Mouse (Mus musculus) stomach, embryonic 14.5 days (tissue): Measurements from ENCODE around the gene Nr4a1. TPM values are rescaled to one million over a fixed set of nuclear protein-coding genes. Genes with fewer than 3 reads are reported as not detected.

Experiments used
- ATAC-seq: fragments of 200-750 bp; cut with Nextera tagmentation; 2 replicates; pipeline ENCODE4 v1.8.0; 2017; ENCODE audit warnings: low read depth, moderate TSS enrichment; ENCODE audit not compliant: insufficient number of reproducible peaks, insufficient read depth, low FRiP score
- H3K27ac ChIP-seq: fragments of 300-500 bp; sonication (generic); 2 replicates; pipeline ENCODE4 v1.5.1; 2014; ENCODE audit warnings: mild to moderate bottlenecking, low read length, moderate library complexity, mixed read lengths
- H3K27me3 ChIP-seq: fragments of 300-500 bp; sonication (generic); 2 replicates; pipeline ENCODE4 v1.6.1; 2014; ENCODE audit warnings: low read length, control low read depth, mixed read lengths; ENCODE audit not compliant: control insufficient read depth, insufficient read depth
- H3K36me3 ChIP-seq: fragments of 300-500 bp; sonication (generic); 2 replicates; pipeline ENCODE4 v1.6.1; 2014; ENCODE audit warnings: mild to moderate bottlenecking, control low read depth, low read length, moderate library complexity, mixed read lengths; ENCODE audit not compliant: control insufficient read depth, insufficient read depth
- H3K4me1 ChIP-seq: fragments of 300-500 bp; sonication (generic); 2 replicates; pipeline ENCODE4 v1.6.1; 2014; ENCODE audit warnings: low read length, control low read depth, mixed read lengths; ENCODE audit not compliant: control insufficient read depth, insufficient read depth
- H3K4me2 ChIP-seq: fragments of 300-500 bp; sonication (generic); replicated peaks from 2 replicates; pipeline ENCODE4 v1.6.1; 2014; ENCODE audit warnings: low read depth, low read length, control low read depth
- H3K4me3 ChIP-seq: fragments of 300-500 bp; sonication (generic); 2 replicates; pipeline ENCODE4 v1.5.1; 2014; ENCODE audit warnings: low read depth, low read length, control low read depth
- H3K9ac ChIP-seq: fragments of 300-500 bp; sonication (generic); replicated peaks from 2 replicates; pipeline ENCODE4 v1.6.1; 2014; ENCODE audit warnings: low read depth, mild to moderate bottlenecking, control low read depth, low read length, moderate library complexity, mixed read lengths
- H3K9me3 ChIP-seq: fragments of 300-500 bp; sonication (generic); 2 replicates; pipeline ENCODE4 v1.6.1; 2016; ENCODE audit warnings: low read depth, low read length, control low read depth; ENCODE audit not compliant: control insufficient read depth
- WGBS: fragments of 180-500 bp; shearing (Covaris S2); extraction: QIAGEN DNeasy Blood & Tissue Kit; methylation state at CpG from one replicate; pipeline ENCODE4 v1.1.7; 2014; 5-methylcytosine and 5-hydroxymethylcytosine counted together
- polyA plus RNA-seq: library from polyadenylated mRNA; unstranded; fragments of >200 nt; fragmentation: Nextera tagmentation; extraction: Ambion mirVana; gene quantifications from 2 replicates; pipeline ENCODE4 v1.2.1, GENCODE M21; 2014

The Nr4a1 gene
- polyA plus RNA-seq, 1 experiment from 2014 or later, result 12.1 TPM

DNA sequence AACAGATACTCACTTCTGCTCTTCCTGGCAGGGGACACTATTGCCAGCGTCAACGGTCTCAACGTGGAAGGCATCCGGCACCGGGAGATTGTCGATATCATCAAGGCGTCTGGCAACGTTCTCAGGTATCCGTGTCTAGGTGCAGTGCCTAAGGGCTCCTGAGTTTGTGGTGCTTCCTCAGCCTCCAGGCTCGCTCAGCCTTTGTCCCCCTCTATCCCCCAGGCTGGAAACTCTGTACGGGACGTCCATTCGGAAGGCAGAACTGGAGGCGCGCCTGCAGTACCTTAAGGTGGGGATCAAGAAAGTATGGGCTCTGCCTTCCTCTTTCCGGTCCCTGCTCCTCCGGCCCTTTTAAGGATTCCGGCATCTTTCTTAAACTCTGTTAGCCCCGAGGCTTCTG, 23.6 kb upstream of the Nr4a1 start:
- Histone ChIP-seq H3K4me3 (no peak overlapping the region), H3K27ac (no peak overlapping the region), H3K4me2 (no peak overlapping the region), H3K4me1 (peaks cover 46% of the 10 kb centered on the region), H3K36me3 (peaks cover 21% of the 10 kb centered on the region), H3K9me3 (no peaks in the 10 kb centered on the region), H3K27me3 (no peaks in the 10 kb centered on the region), H3K9ac (no peak overlapping the region)
- no peak for ATAC-seq
- WGBS, result 96% methylated on average over 19 of the region's 19 CpGs

DNA sequence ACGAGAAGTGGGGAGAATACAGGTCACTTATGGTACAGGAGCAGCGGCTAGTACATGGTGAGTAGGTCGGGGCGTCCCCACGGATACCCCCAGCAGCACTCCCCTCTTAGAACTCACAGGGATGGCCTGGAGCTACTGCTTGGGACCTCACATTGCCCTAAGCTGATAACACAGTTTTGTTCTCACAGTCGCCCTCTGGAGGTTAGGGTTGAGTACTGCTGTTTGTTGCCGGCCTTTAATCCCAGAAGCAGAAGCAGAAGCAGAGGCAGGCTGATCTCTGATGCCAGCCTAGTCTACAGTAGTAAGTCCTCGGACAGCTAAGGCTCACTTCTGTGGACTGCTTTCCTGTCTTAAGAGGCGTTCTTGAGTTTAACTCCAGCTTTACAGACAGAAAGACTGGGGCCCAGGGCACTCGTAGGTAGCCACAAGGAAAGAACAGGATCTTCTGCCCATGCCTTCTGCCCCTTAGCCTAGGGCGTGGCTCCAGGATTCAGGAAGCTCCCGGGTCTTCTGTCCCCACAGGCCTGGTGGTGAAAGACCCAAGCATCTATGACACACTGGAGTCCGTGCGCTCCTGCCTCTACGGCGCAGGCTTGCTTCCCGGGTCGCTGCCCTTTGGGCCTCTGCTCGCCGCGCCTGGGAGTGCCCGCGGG, 22.9 kb upstream of the Nr4a1 start:
- Histone ChIP-seq H3K36me3 (peaks cover 21% of the 10 kb centered on the region), H3K27me3 (no peaks in the 10 kb centered on the region), H3K9me3 (no peaks in the 10 kb centered on the region), H3K4me3 (no peak overlapping the region), H3K27ac (no peak overlapping the region), H3K4me2 (no peak overlapping the region), H3K9ac (no peak overlapping the region), H3K4me1 (peaks cover 49% of the 10 kb centered on the region)
- ATAC-seq, result no peak
- 80% methylated on average over 23 of the region's 23 CpGs for WGBS

DNA sequence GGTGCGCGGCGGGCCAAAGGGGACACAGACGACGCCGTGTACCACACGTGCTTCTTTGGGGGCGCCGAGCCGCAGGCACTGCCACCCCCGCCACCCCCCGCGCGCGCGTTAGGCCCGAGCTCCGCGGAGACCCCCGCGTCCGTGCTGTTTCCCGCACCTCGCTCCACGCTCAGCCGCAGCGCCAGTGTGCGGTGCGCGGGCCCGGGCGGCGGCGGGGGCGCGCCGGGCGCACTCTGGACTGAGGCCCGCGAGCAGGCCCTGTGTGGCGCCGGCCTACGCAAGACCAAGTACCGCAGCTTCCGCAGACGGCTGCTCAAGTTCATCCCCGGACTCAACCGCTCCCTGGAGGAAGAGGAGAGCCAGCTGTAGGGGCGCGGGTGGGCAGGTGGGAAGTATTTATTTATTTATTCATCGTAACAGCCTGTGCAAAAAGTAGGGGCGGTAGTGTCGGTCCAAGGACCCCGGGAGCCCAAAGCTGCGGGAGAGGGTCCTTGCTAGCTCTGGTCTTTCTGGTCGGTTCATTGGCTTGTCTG, 22.4 kb upstream of the Nr4a1 start:
- H3K27ac ChIP-seq, result no peak overlapping the region; the same call in 1 of the 2 replicates
- no peak for ATAC-seq
- H3K36me3 ChIP-seq, result peaks cover 21% of the 10 kb centered on the region
- H3K27me3 ChIP-seq, result no peaks in the 10 kb centered on the region
- peaks cover 49% of the 10 kb centered on the region for H3K4me1 ChIP-seq
- no peak overlapping the region for H3K4me3 ChIP-seq
- H3K9ac ChIP-seq, result no peak overlapping the region
- no peak overlapping the region for H3K4me2 ChIP-seq
- no peaks in the 10 kb centered on the region for H3K9me3 ChIP-seq
- 59% methylated on average over 56 of the region's 56 CpGs for WGBS

DNA sequence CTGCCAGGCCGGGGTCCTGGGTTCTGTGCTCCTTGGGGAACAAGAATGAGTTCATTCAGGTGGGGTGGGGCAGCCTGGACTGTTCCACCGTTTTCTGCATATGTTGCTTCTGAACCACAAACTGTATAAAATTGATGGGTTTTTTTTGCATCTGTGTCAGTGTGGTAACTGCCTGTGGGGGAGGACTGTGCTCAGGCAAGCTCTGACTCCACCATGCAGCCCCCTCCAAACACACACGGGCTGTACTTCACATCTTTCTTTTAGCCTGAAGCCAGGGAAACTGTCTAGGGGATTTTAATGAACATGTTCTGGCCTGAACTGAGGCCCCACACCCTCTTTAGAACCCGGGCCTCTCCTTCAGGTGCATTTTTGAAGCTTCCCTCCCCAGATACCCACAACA, 21.5 kb upstream of the Nr4a1 start:
- no peak overlapping the region for H3K4me3 ChIP-seq
- H3K27me3 ChIP-seq, result no peaks in the 10 kb centered on the region
- H3K36me3 ChIP-seq, result peaks cover 21% of the 10 kb centered on the region
- 55% methylated on average over 4 of the region's 4 CpGs for WGBS
- H3K9ac ChIP-seq, result no peak overlapping the region
- ATAC-seq, result no peak
- no peak overlapping the region for H3K4me2 ChIP-seq
- H3K4me1 ChIP-seq, result peaks cover 41% of the 10 kb centered on the region
- no peaks in the 10 kb centered on the region for H3K9me3 ChIP-seq
- H3K27ac ChIP-seq, result peak overlapping the region; percentile 91; the same call in 1 of the 2 replicates

DNA sequence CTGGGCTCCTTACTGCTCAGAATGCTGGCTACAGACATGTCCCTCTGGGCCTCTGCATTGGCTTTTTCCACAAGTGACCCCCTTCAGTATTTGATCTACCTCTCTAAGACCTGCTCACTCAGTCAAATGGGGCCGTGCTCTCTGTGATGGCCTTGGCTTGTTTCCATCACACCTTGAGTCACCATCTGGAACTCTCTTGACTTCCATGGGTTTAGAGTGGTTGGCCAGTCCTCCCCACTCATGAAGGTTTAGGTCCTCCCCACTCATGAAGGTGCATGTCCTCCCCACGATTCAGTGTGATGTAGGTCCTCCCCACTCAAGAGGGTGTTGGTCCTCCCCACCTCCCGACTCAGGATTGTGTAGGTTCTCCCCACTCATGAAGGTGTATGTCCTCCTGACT, 20.9 kb upstream of the Nr4a1 start:
- no peak overlapping the region for H3K4me3 ChIP-seq
- WGBS, result 72% methylated on average over 3 of the region's 3 CpGs
- H3K4me2 ChIP-seq, result peak overlapping the region; percentile 14; the same call in 1 of the 2 replicates
- peaks cover 35% of the 10 kb centered on the region for H3K4me1 ChIP-seq
- H3K36me3 ChIP-seq, result peaks cover 21% of the 10 kb centered on the region
- no peak for ATAC-seq
- no peaks in the 10 kb centered on the region for H3K9me3 ChIP-seq
- no peaks in the 10 kb centered on the region for H3K27me3 ChIP-seq
- H3K27ac ChIP-seq, result peak overlapping the region; percentile 91
- H3K9ac ChIP-seq, result no peak overlapping the region

DNA sequence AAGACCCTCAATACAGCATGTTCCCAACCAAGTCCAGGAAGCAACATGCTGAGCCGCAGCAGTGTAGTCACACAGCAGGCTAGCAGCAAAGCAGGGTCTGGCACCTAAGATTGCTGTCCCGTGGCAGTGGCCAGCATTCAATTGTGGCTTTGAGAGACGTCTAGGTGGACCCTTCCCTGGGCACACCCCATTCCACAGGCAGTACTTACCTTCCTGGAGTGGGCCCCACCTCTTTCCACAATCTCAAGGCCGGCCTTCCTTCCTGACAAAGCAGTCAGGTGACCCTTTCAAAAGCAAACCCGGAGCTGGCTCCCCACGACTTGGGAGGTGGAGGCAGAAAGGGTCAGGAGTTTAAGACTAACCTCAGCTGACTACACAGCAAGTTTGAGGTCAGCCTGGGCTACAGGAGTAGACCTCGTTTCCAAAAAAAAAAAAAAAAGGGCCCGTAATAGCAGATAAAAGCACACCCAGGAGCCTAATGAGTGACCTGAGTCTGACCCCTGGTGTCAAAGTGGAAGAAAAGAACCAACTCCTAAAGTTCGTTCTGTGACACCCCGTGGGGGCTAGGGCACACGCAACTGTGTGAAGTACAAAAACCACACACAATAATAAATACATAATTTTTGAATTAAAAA, 20.3 kb upstream of the Nr4a1 start:
- peaks cover 21% of the 10 kb centered on the region for H3K36me3 ChIP-seq
- peaks cover 29% of the 10 kb centered on the region for H3K4me1 ChIP-seq
- ATAC-seq, result peak; percentile 76
- WGBS, result 27% methylated on average over 11 of the region's 11 CpGs
- no peaks in the 10 kb centered on the region for H3K9me3 ChIP-seq
- H3K4me3 ChIP-seq, result no peak overlapping the region
- H3K27me3 ChIP-seq, result no peaks in the 10 kb centered on the region
- no peak overlapping the region for H3K9ac ChIP-seq
- H3K27ac ChIP-seq, result peak overlapping the region; percentile 91
- H3K4me2 ChIP-seq, result peak overlapping the region; percentile 14; the same call in 1 of the 2 replicates

DNA sequence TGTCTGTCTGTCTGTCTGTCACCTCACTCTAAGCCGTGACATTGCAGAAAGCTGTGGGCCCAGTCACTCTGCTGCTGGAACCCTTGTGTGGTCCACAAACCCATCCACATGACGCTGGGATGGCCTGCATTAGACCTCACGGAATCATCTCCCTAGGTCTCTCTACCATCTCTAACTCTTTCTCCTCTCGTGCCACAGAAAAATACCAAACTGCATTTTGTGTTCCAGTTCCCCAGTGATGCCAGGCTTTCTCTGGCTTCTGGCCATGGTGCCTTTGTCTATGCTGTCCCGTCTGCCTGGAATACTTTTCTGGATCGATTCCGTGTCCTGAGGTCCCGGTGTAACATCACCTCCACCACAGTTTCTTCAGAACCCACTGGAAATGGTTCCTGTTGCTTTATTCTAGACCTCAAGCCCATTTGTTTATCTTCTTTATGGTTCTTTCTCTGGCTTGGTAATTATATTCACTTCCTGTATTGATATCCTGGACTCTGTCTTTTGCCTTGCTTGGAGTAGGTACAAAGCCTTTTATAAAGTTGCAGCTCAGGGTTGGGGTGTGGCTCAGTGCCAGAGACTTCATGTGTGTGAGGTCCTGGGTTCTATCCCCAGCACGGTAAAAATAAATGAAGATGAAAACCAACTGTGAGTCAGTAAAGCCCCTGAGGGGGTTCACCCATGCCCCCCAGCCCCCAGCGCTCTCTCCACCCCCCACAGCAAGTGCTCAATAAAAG, 19.3 kb upstream of the Nr4a1 start:
- 56% methylated on average over 10 of the region's 10 CpGs for WGBS
- Histone ChIP-seq H3K9ac (no peak overlapping the region; the same call in 1 of the 2 replicates), H3K36me3 (peaks cover 17% of the 10 kb centered on the region), H3K4me3 (no peak overlapping the region), H3K4me1 (peaks cover 26% of the 10 kb centered on the region), H3K27ac (peak overlapping the region; percentile 91), H3K27me3 (no peaks in the 10 kb centered on the region), H3K4me2 (peak overlapping the region; percentile 25; the same call in 1 of the 2 replicates), H3K9me3 (no peaks in the 10 kb centered on the region)
- ATAC-seq, result no peak

DNA sequence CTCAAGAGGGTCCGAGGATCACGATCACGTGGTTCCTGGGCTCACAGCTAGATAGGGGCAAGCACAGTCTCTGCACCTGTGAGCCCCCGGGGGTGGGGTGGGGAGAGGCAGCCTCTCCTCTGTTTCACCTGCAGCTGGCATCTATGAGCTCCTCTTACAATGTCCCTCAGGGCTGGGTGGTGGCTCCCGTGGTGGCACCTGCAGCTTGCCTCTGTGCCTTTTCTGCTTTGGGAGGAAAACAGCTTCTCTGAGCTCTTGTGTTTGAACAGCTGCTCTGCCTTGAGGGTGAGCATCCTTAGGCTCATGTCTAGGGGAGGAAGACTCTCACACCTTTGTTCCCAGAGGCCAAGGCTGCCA, 18.7 kb upstream of the Nr4a1 start:
- Histone ChIP-seq H3K4me3 (0 out of 2 replicates have a peak overlapping the region, but pooled peaks have one; percentile 5), H3K36me3 (peaks cover 12% of the 10 kb centered on the region), H3K9me3 (no peaks in the 10 kb centered on the region), H3K27ac (peak overlapping the region; percentile 91), H3K9ac (no peak overlapping the region; the same call in 1 of the 2 replicates), H3K27me3 (no peaks in the 10 kb centered on the region), H3K4me1 (peaks cover 26% of the 10 kb centered on the region), H3K4me2 (peak overlapping the region; percentile 25)
- no peak for ATAC-seq
- 32% methylated on average over 5 of the region's 5 CpGs for WGBS
